Mouse (Mus musculus) heart, postnatal 0 days (tissue): ENCODE measurements around the gene Kcnk10.

Experiments used
- CTCF ChIP-seq: IDR thresholded peaks from 2 replicates; pipeline ENCODE4 v1.5.1; 2016; ENCODE audit warnings: antibody characterized with exemption, control low read depth, low read depth
- EP300 ChIP-seq: IDR thresholded peaks from 2 replicates; pipeline ENCODE4 v1.6.1; 2016; ENCODE audit warnings: antibody characterized with exemption, low read depth

GRCm38 (mm10) chr12:98459889-98460288, 118.2 kb downstream of the Kcnk10 start:
- TF ChIP-seq CTCF (no peak), EP300 (no peak)
